Mouse (Mus musculus) hindbrain, embryonic 16.5 days (tissue): ENCODE measurements around the gene Ptpn11. TPM values are rescaled to one million over a fixed set of nuclear protein-coding genes. Genes with fewer than 3 reads are reported as not detected.

Source experiments
- ATAC-seq: fragments of 200-750 bp; cut with Nextera tagmentation; 2 replicates; pipeline ENCODE4 v1.8.0; 2017; ENCODE audit warnings: moderate TSS enrichment, moderate library complexity
- H3K27ac ChIP-seq: fragments of 300-500 bp; sonication (generic); 2 replicates; pipeline ENCODE4 v1.5.1; 2014; ENCODE audit warnings: low read depth, mild to moderate bottlenecking, control low read depth, low read length, moderate library complexity
- H3K27me3 ChIP-seq: fragments of 300-500 bp; sonication (generic); replicated peaks from 2 replicates; pipeline ENCODE4 v1.6.1; 2014; ENCODE audit warnings: low read length; ENCODE audit not compliant: control insufficient read depth, insufficient read depth
- H3K36me3 ChIP-seq: fragments of 300-500 bp; sonication (generic); 2 replicates; pipeline ENCODE4 v1.6.1; 2014; ENCODE audit warnings: mild to moderate bottlenecking, low read length, moderate library complexity, mixed read lengths; ENCODE audit not compliant: control insufficient read depth, insufficient read depth
- H3K4me1 ChIP-seq: fragments of 300-500 bp; sonication (generic); 2 replicates; pipeline ENCODE4 v1.6.1; 2014; ENCODE audit warnings: low read depth, low read length; ENCODE audit not compliant: control insufficient read depth, insufficient read depth
- H3K4me2 ChIP-seq: fragments of 300-500 bp; sonication (generic); 2 replicates; pipeline ENCODE4 v1.6.1; 2014; ENCODE audit warnings: mild to moderate bottlenecking, low read length, control low read depth, moderate library complexity
- H3K4me3 ChIP-seq: fragments of 300-500 bp; sonication (generic); 2 replicates; pipeline ENCODE4 v1.5.1; 2014; ENCODE audit warnings: mild to moderate bottlenecking, low read length, control low read depth, moderate library complexity
- H3K9ac ChIP-seq: fragments of 300-500 bp; sonication (generic); 2 replicates; pipeline ENCODE4 v1.6.1; 2014; ENCODE audit warnings: low read depth, mild to moderate bottlenecking, control low read depth, low read length, moderate library complexity
- H3K9me3 ChIP-seq: fragments of 300-500 bp; sonication (generic); 2 replicates; pipeline ENCODE4 v1.6.1; 2014; ENCODE audit warnings: mild to moderate bottlenecking, low read length, moderate library complexity; ENCODE audit not compliant: control insufficient read depth
- WGBS: fragments of 180-500 bp; shearing (Covaris S2); extraction: QIAGEN DNeasy Blood & Tissue Kit; methylation state at CpG from one replicate; pipeline ENCODE4 v1.1.7; 2014; 5-methylcytosine and 5-hydroxymethylcytosine counted together
- polyA plus RNA-seq: library from polyadenylated mRNA; unstranded; fragments of >200 nt; fragmentation: Nextera tagmentation; extraction: Ambion mirVana; gene quantifications from 2 replicates; pipeline ENCODE4 v1.2.1, GENCODE M21; 2015

Gene Ptpn11
- polyA plus RNA-seq, 1 experiment from 2014 or later, result 20.9 TPM

DNA sequence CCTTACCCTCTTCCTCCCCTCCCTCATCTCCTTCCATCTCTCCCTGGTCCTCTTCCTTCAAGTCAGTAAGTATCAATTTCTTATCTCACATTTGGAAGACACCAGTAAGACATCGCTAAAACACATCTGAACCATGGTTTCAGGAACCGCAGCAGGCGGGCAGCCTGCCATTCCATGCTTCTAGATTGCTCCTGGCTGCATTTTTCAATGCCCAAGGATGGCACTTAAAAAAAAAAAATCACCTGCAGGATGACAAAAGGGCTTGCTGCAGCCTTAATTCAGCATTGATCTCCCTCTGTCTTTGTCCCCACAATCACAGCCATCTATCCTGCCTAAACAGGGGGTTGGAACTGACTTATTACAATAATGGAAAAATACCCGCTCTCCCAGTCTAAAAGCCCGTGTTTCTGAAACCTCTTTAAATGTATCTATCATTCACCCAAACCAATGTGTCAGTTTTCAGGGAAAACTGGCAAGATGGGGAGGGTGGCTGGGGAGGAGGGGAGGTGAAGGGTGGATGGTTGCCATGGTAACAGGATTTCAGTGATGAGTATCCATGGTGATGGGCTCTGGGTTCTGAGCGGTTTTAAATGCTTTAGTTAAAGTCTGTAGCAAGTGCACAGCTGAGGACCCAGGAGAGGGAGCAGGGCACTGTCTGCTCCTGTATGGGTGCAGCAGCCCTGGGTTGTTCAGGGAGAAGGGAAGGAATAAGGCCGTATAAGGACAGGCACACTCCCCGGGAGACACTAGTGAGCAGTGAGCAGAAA lies 75.6 kb downstream of the Ptpn11 start:
- peak overlapping the region; percentile 85 for H3K27ac ChIP-seq
- ATAC-seq, result peak; percentile 86
- no peak overlapping the region for H3K4me3 ChIP-seq
- 25% methylated on average over 8 of the region's 8 CpGs for WGBS
- H3K4me2 ChIP-seq, result peak overlapping the region; percentile 26; the same call in 1 of the 2 replicates
- no peaks in the 10 kb centered on the region for H3K36me3 ChIP-seq
- peaks cover 37% of the 10 kb centered on the region for H3K4me1 ChIP-seq
- peak overlapping the region; percentile 39; the same call in 1 of the 2 replicates for H3K9ac ChIP-seq
- H3K27me3 ChIP-seq, result no peaks in the 10 kb centered on the region
- no peaks in the 10 kb centered on the region for H3K9me3 ChIP-seq

DNA sequence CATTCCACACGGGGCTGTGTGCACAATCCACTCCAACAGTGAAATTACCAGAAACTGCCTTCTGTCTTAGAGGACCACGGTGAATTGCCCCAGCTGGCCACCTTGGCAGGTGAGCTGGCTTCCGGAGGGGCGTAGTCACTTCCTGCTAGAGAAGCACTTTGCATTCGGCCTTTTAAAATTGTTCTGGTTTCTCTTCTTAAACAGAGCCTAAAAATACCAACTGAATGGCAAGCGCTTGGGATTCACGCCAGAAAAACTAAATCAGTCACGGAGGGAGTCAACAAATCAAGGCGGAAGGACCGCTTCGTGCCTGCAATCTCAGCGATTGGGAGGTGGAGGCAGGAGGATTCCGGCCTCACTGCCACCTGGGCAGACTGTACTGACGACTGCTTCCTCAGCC lies 77.0 kb downstream of the Ptpn11 start:
- peaks cover 37% of the 10 kb centered on the region for H3K4me1 ChIP-seq
- no peak overlapping the region for H3K9ac ChIP-seq
- H3K9me3 ChIP-seq, result no peaks in the 10 kb centered on the region
- no peak overlapping the region for H3K4me2 ChIP-seq
- no peak for ATAC-seq
- peak overlapping the region; percentile 85 for H3K27ac ChIP-seq
- no peak overlapping the region for H3K4me3 ChIP-seq
- WGBS, result 67% methylated on average over 14 of the region's 14 CpGs
- no peaks in the 10 kb centered on the region for H3K36me3 ChIP-seq
- H3K27me3 ChIP-seq, result no peaks in the 10 kb centered on the region

DNA sequence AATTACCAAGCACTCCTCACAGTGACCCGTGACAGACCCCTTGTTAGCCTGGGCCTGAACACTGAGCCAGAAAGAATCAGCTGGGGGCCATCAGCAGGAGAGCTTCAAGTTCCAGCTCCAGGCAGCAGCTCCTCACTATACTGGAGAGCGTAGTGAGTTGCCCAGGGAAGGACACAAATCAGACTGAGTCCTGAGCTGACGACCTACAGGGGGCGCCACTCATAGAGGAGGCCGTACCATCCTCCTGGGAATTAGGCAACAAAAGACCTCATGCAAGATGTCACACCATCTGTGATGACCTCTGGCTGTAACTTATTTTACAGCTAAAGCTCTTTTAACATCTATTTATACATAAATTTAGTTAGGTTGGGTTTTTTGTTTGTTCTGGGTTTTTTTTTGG lies 78.8 kb downstream of the Ptpn11 start:
- Histone ChIP-seq H3K9ac (no peak overlapping the region), H3K27me3 (no peaks in the 10 kb centered on the region), H3K4me2 (no peak overlapping the region), H3K36me3 (no peaks in the 10 kb centered on the region), H3K4me3 (no peak overlapping the region), H3K9me3 (no peaks in the 10 kb centered on the region), H3K27ac (no peak overlapping the region), H3K4me1 (peaks cover 34% of the 10 kb centered on the region)
- ATAC-seq, result no peak
- WGBS, result 57% methylated on average over 5 of the region's 5 CpGs

DNA sequence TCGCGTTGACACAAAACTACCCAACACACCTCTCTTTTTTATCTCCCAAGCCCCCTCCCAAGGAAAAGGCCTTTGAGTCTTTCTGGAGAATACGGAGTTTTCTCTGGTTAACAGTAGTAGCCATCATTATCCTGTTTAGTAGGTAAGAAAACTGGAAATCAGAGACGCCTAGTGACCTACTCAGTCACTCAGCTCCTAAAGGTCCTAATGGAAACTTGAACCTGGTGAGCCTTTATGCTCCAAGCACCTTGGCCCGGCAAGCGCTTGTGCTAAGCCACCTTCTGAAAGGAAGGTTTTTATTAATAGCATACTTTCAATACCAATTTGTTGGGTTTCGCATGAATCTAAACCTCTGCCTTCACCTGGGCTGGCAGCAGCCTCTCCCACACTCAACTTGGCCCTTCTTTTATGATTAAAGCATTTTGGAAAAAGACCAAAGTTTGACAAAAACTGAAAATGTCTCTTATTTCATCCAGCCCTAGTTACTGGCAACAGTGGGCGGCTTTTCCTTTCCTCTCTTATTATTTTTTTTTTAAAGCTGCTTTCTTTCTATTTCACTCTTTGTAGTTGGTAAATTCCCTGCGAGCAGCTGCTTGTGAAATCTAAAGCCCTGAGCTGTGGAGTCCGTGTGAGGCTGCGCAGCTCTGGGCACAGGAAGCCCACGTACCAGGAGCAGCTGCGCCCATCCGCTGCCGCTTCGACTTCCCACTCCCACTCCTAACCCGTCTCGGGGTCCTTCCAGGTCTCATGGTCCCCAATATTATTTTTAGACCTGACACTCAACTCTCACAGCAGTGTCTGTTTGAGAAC lies 79.9 kb downstream of the Ptpn11 start:
- Histone ChIP-seq H3K9ac (no peak overlapping the region), H3K27me3 (no peaks in the 10 kb centered on the region), H3K9me3 (no peaks in the 10 kb centered on the region), H3K4me2 (no peak overlapping the region), H3K27ac (no peak overlapping the region), H3K4me1 (peaks cover 27% of the 10 kb centered on the region), H3K36me3 (no peaks in the 10 kb centered on the region), H3K4me3 (no peak overlapping the region)
- no peak for ATAC-seq
- 89% methylated on average over 18 of the region's 18 CpGs for WGBS

DNA sequence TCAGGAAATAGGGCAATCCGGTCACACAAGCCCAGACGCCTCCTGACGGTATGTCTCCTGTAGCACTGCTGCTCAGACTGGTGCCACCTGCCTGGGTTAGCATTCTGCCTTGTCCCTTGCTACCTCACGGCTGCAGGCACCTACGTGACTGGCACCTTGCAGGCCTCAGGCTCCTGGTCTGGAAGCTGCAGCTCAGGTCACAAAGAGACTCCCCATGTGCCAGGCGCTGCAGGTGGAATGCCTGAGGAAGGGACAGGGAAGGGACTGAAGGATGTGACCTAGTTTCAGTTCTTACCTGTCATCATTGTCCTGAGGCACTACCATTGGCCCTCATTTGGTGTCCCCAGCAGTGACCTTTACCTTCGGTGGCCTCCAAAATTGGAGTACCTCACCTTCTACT lies 82.0 kb downstream of the Ptpn11 start:
- Histone ChIP-seq H3K4me1 (peaks cover 7% of the 10 kb centered on the region), H3K9ac (no peak overlapping the region), H3K36me3 (no peaks in the 10 kb centered on the region), H3K27me3 (no peaks in the 10 kb centered on the region), H3K9me3 (no peaks in the 10 kb centered on the region), H3K4me2 (no peak overlapping the region), H3K4me3 (no peak overlapping the region), H3K27ac (no peak overlapping the region)
- WGBS, result 85% methylated on average over 7 of the region's 7 CpGs
- no peak for ATAC-seq

DNA sequence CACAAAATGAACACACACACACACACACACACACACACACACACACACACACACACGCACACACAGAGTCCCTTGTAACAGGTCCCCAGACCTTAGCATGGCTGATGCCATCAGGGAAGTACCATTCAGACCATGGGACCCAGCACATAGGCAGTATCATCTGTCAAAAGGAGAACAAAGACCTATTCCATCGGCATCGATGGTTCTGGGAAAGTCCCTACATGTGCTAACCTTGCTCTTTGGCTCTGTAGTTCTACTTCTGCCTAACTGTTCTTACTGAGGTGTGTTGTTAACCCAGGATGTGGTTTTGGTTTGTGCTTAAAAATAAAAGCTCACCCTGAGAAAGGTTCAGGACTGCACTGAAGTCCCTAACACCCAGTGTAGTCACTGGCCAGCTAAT lies 84.3 kb downstream of the Ptpn11 start:
- H3K27ac ChIP-seq, result no peak overlapping the region
- no peaks in the 10 kb centered on the region for H3K36me3 ChIP-seq
- H3K4me3 ChIP-seq, result no peak overlapping the region
- H3K27me3 ChIP-seq, result no peaks in the 10 kb centered on the region
- H3K9me3 ChIP-seq, result no peaks in the 10 kb centered on the region
- no peak overlapping the region for H3K4me2 ChIP-seq
- no peak for ATAC-seq
- no peak overlapping the region for H3K9ac ChIP-seq
- no peaks in the 10 kb centered on the region for H3K4me1 ChIP-seq
- WGBS, result 90% methylated on average over 3 of the region's 3 CpGs

DNA sequence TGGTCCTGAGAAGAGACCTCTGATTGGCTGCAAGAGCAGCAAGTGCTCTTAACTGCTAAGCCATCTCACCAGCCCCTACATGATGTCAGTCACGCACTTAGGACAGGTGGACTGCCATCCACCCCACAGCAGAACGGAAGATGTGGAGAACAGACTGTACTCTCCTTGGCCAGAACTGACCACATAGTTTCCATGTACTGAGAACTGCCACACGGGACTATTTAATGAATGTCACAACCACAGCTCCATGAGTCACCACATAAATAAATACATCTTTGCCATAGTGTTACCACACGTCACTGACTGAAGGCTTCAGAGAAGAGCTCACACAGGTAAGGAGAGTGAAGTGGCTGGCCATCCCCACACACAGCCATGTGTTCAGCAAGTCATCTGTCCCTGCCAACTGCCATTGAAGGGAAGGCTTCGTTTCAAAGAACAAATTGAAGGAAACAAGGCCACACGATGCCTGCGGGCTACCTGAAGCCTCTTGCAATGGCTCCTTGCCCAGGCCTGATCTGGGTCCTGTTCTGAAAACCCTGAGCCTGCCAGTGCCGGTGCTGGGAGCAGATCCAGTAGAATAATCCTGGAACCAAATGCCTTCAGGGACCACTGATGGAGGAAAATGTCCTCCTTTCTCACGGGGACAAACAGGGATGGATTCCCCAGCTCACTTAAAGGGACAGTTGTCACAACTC lies 90.2 kb downstream of the Ptpn11 start:
- ATAC-seq, result no peak
- H3K4me1 ChIP-seq, result no peaks in the 10 kb centered on the region; the same call in 1 of the 2 replicates
- H3K36me3 ChIP-seq, result no peaks in the 10 kb centered on the region
- 77% methylated on average over 9 of the region's 9 CpGs for WGBS
- H3K9ac ChIP-seq, result no peak overlapping the region
- H3K27ac ChIP-seq, result no peak overlapping the region
- no peak overlapping the region for H3K4me3 ChIP-seq
- no peaks in the 10 kb centered on the region for H3K9me3 ChIP-seq
- H3K27me3 ChIP-seq, result no peaks in the 10 kb centered on the region
- no peak overlapping the region for H3K4me2 ChIP-seq

DNA sequence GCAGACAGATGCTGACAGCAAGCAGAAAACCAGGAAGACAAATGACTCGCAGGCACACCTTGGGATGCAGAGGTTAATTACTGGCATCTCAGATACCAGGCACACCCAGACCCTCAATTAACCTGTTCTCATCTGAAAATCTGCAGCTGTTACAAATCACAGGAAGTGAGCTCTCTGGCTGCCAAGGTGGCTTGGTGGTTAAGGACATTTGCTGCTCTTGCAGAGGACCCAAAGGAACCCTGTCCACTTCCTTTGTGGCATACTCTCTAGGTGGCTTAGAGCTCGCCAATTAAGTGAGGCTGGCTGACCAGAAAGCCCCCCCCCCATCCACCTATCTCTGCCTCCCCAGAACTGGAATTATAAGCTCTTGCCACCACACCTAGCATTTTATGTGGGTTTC lies 91.1 kb downstream of the Ptpn11 start:
- H3K9me3 ChIP-seq, result no peaks in the 10 kb centered on the region
- H3K27me3 ChIP-seq, result no peaks in the 10 kb centered on the region
- no peak overlapping the region for H3K27ac ChIP-seq
- H3K9ac ChIP-seq, result no peak overlapping the region
- H3K4me2 ChIP-seq, result no peak overlapping the region
- ATAC-seq, result no peak
- H3K36me3 ChIP-seq, result no peaks in the 10 kb centered on the region
- WGBS, result 54% methylated on average over 2 of the region's 2 CpGs
- no peaks in the 10 kb centered on the region; the same call in 1 of the 2 replicates for H3K4me1 ChIP-seq
- H3K4me3 ChIP-seq, result no peak overlapping the region

DNA sequence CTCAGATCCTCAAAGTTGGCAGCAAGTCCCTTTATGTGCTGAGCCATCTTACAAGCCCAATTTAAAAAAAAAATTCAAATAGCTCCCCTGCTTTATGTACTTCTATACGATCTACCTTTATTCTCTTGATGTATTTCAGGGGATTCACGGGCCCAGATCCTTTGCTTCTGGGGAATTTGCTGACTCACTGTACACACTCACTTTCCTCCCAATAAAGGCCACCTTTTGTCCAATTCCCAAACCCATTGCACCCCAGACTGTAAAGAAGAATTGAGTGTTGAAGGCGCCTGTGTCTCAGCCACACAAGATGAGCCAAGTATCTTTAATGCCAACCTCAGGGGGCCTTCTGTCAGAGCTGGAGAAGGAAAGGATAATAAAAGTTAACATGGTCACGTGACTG lies 93.2 kb downstream of the Ptpn11 start:
- Histone ChIP-seq H3K9ac (no peak overlapping the region), H3K4me3 (no peak overlapping the region), H3K4me2 (no peak overlapping the region), H3K9me3 (no peaks in the 10 kb centered on the region), H3K36me3 (no peaks in the 10 kb centered on the region), H3K27me3 (no peaks in the 10 kb centered on the region), H3K4me1 (no peaks in the 10 kb centered on the region; the same call in 1 of the 2 replicates), H3K27ac (no peak overlapping the region)
- no peak for ATAC-seq
- WGBS, result 84% methylated on average over 4 of the region's 4 CpGs
